In the genomic region with DNA sequence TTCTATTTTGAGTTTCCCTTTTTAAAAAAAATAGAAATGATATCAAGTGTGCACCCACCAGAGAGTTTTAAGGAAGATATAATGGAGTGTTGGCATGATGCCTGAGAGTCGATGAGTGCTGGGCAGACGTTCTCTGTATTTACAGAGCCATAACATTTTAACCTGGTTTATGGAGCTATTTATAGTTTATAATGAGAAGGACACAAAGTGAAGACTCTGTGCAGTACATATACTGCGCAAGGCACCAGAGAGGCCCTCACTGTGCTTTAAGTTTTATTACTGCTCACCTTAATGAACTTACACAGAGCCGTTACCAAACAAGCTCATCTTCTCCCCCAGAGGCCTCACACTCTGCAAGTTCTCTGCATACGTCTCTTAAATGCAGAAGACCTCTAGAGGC, we compare ENCODE assay signal across 24 mouse cellular contexts. TPM values are rescaled to one million over a fixed set of nuclear protein-coding genes. Genes with fewer than 3 reads are reported as not detected.
"Had no signal": no experiment of that assay in that cellular context is flagged by ENCODE, and none has a peak within 500 bp of the region (broad histone marks: within the 10 kb centered on the region; RNA-seq: fewer than 3 reads in every experiment).

No protein-coding gene starts in this region.

- H3K36me3 ChIP-seq: limb, embryonic 15.5 days; liver, embryonic 12.5 days; midbrain, embryonic 15.5 days; neural tube, embryonic 13.5 days had no signal

- H3K4me3 ChIP-seq: left cerebral cortex, adult 2 months; limb, embryonic 15.5 days; liver, embryonic 12.5 days; megakaryocyte, embryonic 14.5 days; midbrain, embryonic 15.5 days; neural tube, embryonic 13.5 days had no signal

- ATAC-seq: liver, embryonic 12.5 days; midbrain, embryonic 15.5 days had no signal

- H3K27me3 ChIP-seq: limb, embryonic 15.5 days; liver, embryonic 12.5 days; midbrain, embryonic 15.5 days; neural tube, embryonic 13.5 days had no signal

- DNase-seq: kidney, adult 8-10 months; kidney, postnatal 25 days; lung, embryonic 14.5 days; lung, postnatal 10 days; right cerebral cortex, adult 18-20 months; right cerebral cortex, postnatal 25 days; thymus, adult 2 months; thymus, postnatal 25 days had no signal

- H3K9me3 ChIP-seq: limb, embryonic 15.5 days; liver, embryonic 12.5 days; megakaryocyte, embryonic 14.5 days; midbrain, embryonic 15.5 days; neural tube, embryonic 13.5 days had no signal

- H3K9ac ChIP-seq: limb, embryonic 15.5 days; liver, embryonic 12.5 days; lung, embryonic 14.5 days; midbrain, embryonic 15.5 days; neural tube, embryonic 13.5 days had no signal

- H3K27ac ChIP-seq: left cerebral cortex, adult 2 months; limb, embryonic 15.5 days; liver, embryonic 12.5 days; macrophage; midbrain, embryonic 15.5 days; neural tube, embryonic 13.5 days had no signal

- H3K4me1 ChIP-seq: limb, embryonic 15.5 days; liver, embryonic 12.5 days; megakaryocyte, embryonic 14.5 days; midbrain, embryonic 15.5 days; neural tube, embryonic 13.5 days had no signal

- H3K4me2 ChIP-seq: limb, embryonic 15.5 days; liver, embryonic 12.5 days; lung, embryonic 14.5 days; midbrain, embryonic 11.5 days; midbrain, embryonic 15.5 days; neural tube, embryonic 13.5 days had no signal

RNA-seq across cellular contexts. Expression of a gene that starts 13.5 kb away (rescaled TPM):
- total RNA-seq: layer of hippocampus, postnatal 25 days; left cerebral cortex, adult 2 months; left cerebral cortex, postnatal 25 days; monocyte, adult 5-6 weeks had no signal
- polyA plus RNA-seq: kidney, embryonic 16.5 days; limb, embryonic 11.5 days; limb, embryonic 15.5 days; liver, embryonic 12.5 days; liver, embryonic 16.5 days; lung, embryonic 14.5 days; macrophage; midbrain, embryonic 11.5 days; midbrain, embryonic 15.5 days; neural tube, embryonic 13.5 days; thymus, adult 2 months had no signal

RNA-seq across cellular contexts. Expression of a gene that starts 36.6 kb away (rescaled TPM):
- total RNA-seq: layer of hippocampus, postnatal 25 days; left cerebral cortex, adult 2 months; left cerebral cortex, postnatal 25 days; monocyte, adult 5-6 weeks had no signal
- polyA plus RNA-seq: kidney, embryonic 16.5 days; limb, embryonic 11.5 days; limb, embryonic 15.5 days; liver, embryonic 12.5 days; liver, embryonic 16.5 days; lung, embryonic 14.5 days; macrophage; midbrain, embryonic 11.5 days; neural tube, embryonic 13.5 days; testis, adult 2 months; thymus, adult 2 months; urinary bladder, adult 2 months had no signal
